Mouse (Mus musculus) bone marrow macrophage, adult 2 months (primary cell): ENCODE measurements at regions not wholly inside any gene's neighbourhood (a gene's known extent, or its start where the extent isn't known, plus 50 kb on each side); places are given as distances from the start of the nearest gene placed in this dataset.
"Not testable (repeated sequence)": the region's sequence is repeated elsewhere in the genome, so short reads cannot be mapped to it uniquely, and the experiment has no call there.

ENCODE experiments used
- H3K27ac ChIP-seq: 2 replicates; pipeline ENCODE4 v1.5.1; 2012; ENCODE audit warnings: low read depth, low read length; ENCODE audit not compliant: insufficient read depth
- H3K4me1 ChIP-seq: 2 replicates; pipeline ENCODE4 v1.6.1; 2012; ENCODE audit warnings: low read length; ENCODE audit not compliant: control insufficient read depth, insufficient read depth
- H3K4me3 ChIP-seq: 2 replicates; pipeline ENCODE4 v1.5.1; 2012; ENCODE audit warnings: mild to moderate bottlenecking, low read length, moderate library complexity; ENCODE audit not compliant: insufficient read depth
- CTCF ChIP-seq: IDR thresholded peaks from 2 replicates; pipeline ENCODE4 v1.5.1; 2012; ENCODE audit warnings: low read depth, mild to moderate bottlenecking, low read length, moderate library complexity
- POLR2A ChIP-seq: IDR thresholded peaks from 2 replicates; pipeline ENCODE4 v1.6.1; 2012; ENCODE audit warnings: mild to moderate bottlenecking, low read depth, low read length, borderline replicate concordance

- Histone ChIP-seq H3K4me1 (no peaks in the 10 kb centered on the region), H3K27ac (no peak overlapping the region), H3K4me3 (no peak overlapping the region)
- TF ChIP-seq POLR2A, result no peak
- TF ChIP-seq CTCF, result no peak
Observed at GRCm38 (mm10) chr9:11206267-11206666, 301.7 kb upstream of the Cntn5 start.

GRCm38 (mm10) chr9:11192183-11192582 is 287.6 kb upstream of the Cntn5 start:
- Histone ChIP-seq H3K4me3 (no peak overlapping the region), H3K27ac (no peak overlapping the region), H3K4me1 (no peaks in the 10 kb centered on the region)
- TF ChIP-seq CTCF, result no peak
- TF ChIP-seq POLR2A, result no peak

- no peak overlapping the region for H3K27ac ChIP-seq
- TF ChIP-seq CTCF, result no peak
- no peak for TF ChIP-seq POLR2A
- no peaks in the 10 kb centered on the region for H3K4me1 ChIP-seq
- no peak overlapping the region for H3K4me3 ChIP-seq
Observed at GRCm38 (mm10) chr9:11145799-11146198, 241.2 kb upstream of the Cntn5 start.

GRCm38 (mm10) chr9:11126833-11127232 is 222.3 kb upstream of the Cntn5 start:
- no peaks in the 10 kb centered on the region for H3K4me1 ChIP-seq
- H3K4me3 ChIP-seq, result no peak overlapping the region
- H3K27ac ChIP-seq, result no peak overlapping the region
- TF ChIP-seq CTCF (no peak), POLR2A (no peak)

GRCm38 (mm10) chr9:11119153-11119552 is 214.6 kb upstream of the Cntn5 start:
- H3K4me3 ChIP-seq, result no peak overlapping the region
- no peaks in the 10 kb centered on the region for H3K4me1 ChIP-seq
- no peak overlapping the region for H3K27ac ChIP-seq
- TF ChIP-seq POLR2A (no peak), CTCF (no peak)

GRCm38 (mm10) chr9:11107828-11108227 is 203.3 kb upstream of the Cntn5 start:
- H3K4me1 ChIP-seq, H3K4me3 ChIP-seq, H3K27ac ChIP-seq: not testable (repeated sequence)

- H3K4me1 ChIP-seq, H3K27ac ChIP-seq, H3K4me3 ChIP-seq: not testable (repeated sequence)
Observed at GRCm38 (mm10) chr9:11107212-11107611, 202.6 kb upstream of the Cntn5 start.

- H3K4me3 ChIP-seq, result no peak overlapping the region
- no peak overlapping the region for H3K27ac ChIP-seq
- H3K4me1 ChIP-seq, result no peaks in the 10 kb centered on the region
- TF ChIP-seq CTCF (no peak), POLR2A (no peak)
Observed at GRCm38 (mm10) chr9:11106268-11106667, 201.7 kb upstream of the Cntn5 start.

GRCm38 (mm10) chr9:11103448-11103847 is 198.9 kb upstream of the Cntn5 start:
- H3K4me1 ChIP-seq, result no peaks in the 10 kb centered on the region
- H3K27ac ChIP-seq, result no peak overlapping the region
- no peak overlapping the region for H3K4me3 ChIP-seq
- TF ChIP-seq POLR2A (no peak), CTCF (no peak)

GRCm38 (mm10) chr9:11092874-11093273 is 188.3 kb upstream of the Cntn5 start:
- no peak overlapping the region for H3K27ac ChIP-seq
- TF ChIP-seq POLR2A (no peak), CTCF (no peak)

GRCm38 (mm10) chr9:11067125-11067524 is 162.6 kb upstream of the Cntn5 start:
- not testable (repeated sequence) for H3K4me3 ChIP-seq, H3K4me1 ChIP-seq, H3K27ac ChIP-seq

More at GRCm38 (mm10) chr9:11092874-11093273, 188.3 kb upstream of the Cntn5 start:
- H3K4me3 ChIP-seq, result no peak overlapping the region
- H3K4me1 ChIP-seq, result no peaks in the 10 kb centered on the region

GRCm38 (mm10) chr9:11062856-11063255 is 158.3 kb upstream of the Cntn5 start:
- Histone ChIP-seq H3K4me1 (no peaks in the 10 kb centered on the region), H3K4me3 (no peak overlapping the region), H3K27ac (no peak overlapping the region)
- TF ChIP-seq POLR2A (no peak), CTCF (no peak)
